In the genomic region with DNA sequence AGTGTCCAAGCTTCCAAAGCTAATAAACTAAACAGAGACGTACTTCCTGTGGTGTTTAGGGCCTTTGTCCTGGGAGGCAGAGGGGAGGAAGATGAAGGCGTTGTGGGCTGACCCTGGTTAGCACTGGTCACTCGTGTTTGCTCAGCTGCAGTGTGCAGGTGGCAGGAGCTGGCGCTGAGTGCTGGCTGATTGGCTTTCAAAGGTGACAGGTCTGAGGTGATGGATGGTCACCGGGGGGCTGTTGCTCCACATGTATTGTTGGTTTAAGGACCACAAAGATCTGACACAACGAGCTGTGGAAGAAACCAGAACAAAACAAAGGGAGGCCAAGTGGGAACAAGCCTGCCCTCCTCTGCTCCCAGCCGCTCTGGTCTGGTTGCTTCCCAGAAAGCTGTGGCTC, we compare ENCODE assay signal across 15 mouse cellular contexts.
DNase-seq lines count a peak whose midpoint lies in the region; ATAC-seq lines count a peak whose summit lies in the region.
"Had no signal": no experiment of that assay in that cellular context is flagged by ENCODE, and none has a peak within 500 bp of the region (broad histone marks: within the 10 kb centered on the region; RNA-seq: fewer than 3 reads in every experiment).

No protein-coding gene starts in this region.

- no peak overlapping the region for H3K4me3 ChIP-seq in hindbrain, embryonic 11.5 days (ENCODE audit: low read depth, low read length)
- H3K4me3 ChIP-seq in hindbrain, embryonic 16.5 days (ENCODE audit: low read length): no peak overlapping the region
- H3K4me3 ChIP-seq in embryonic facial prominence, embryonic 10.5 days: no peak overlapping the region
- H3K4me3 ChIP-seq: embryonic facial prominence, embryonic 15.5 days; limb, embryonic 13.5 days; lung, embryonic 15.5 days had no signal

- no peak overlapping the region for H3K27ac ChIP-seq in hindbrain, embryonic 11.5 days (ENCODE audit: low read depth, low read length)
- no peak overlapping the region for H3K27ac ChIP-seq in hindbrain, embryonic 16.5 days (ENCODE audit: low read depth, low read length)
- H3K27ac ChIP-seq in embryonic facial prominence, embryonic 10.5 days (replicated peaks): peak overlapping the region; percentile 67
- H3K27ac ChIP-seq: embryonic facial prominence, embryonic 15.5 days; limb, embryonic 13.5 days; lung, embryonic 15.5 days had no signal

- no peaks in the 10 kb centered on the region for H3K36me3 ChIP-seq in hindbrain, embryonic 11.5 days (ENCODE audit: control insufficient read depth, insufficient read depth, low read length)
- no peaks in the 10 kb centered on the region for H3K36me3 ChIP-seq in hindbrain, embryonic 16.5 days (ENCODE audit: control insufficient read depth, insufficient read depth, low read length)
- no peaks in the 10 kb centered on the region for H3K36me3 ChIP-seq in embryonic facial prominence, embryonic 10.5 days (replicated peaks)
- H3K36me3 ChIP-seq: embryonic facial prominence, embryonic 15.5 days; limb, embryonic 13.5 days; lung, embryonic 15.5 days had no signal

- H3K27me3 ChIP-seq in hindbrain, embryonic 11.5 days (ENCODE audit: control insufficient read depth, insufficient read depth, low read length): no peaks in the 10 kb centered on the region
- no peaks in the 10 kb centered on the region for H3K27me3 ChIP-seq in hindbrain, embryonic 16.5 days (replicated peaks; ENCODE audit: control insufficient read depth, insufficient read depth, low read length)
- 0 out of 2 replicates have a peak, but pooled peaks cover 10% of the 10 kb centered on the region for H3K27me3 ChIP-seq in embryonic facial prominence, embryonic 10.5 days (replicated peaks; ENCODE audit: low read depth, poor library complexity, severe bottlenecking)
- H3K27me3 ChIP-seq: embryonic facial prominence, embryonic 15.5 days; limb, embryonic 13.5 days; lung, embryonic 15.5 days had no signal

- H3K4me2 ChIP-seq in hindbrain, embryonic 11.5 days (replicated peaks; ENCODE audit: low read depth, low read length): no peak overlapping the region
- no peak overlapping the region for H3K4me2 ChIP-seq in hindbrain, embryonic 16.5 days (ENCODE audit: low read length)
- H3K4me2 ChIP-seq: embryonic facial prominence, embryonic 15.5 days; limb, embryonic 13.5 days; lung, embryonic 15.5 days had no signal

- 6% methylated on average over 7 of the region's 7 CpGs for WGBS in hindbrain, embryonic 11.5 days
- WGBS in hindbrain, embryonic 16.5 days: 16% methylated on average over 7 of the region's 7 CpGs
- 21% methylated on average over 7 of the region's 7 CpGs for WGBS in embryonic facial prominence, embryonic 10.5 days

- no peaks in the 10 kb centered on the region for H3K9me3 ChIP-seq in hindbrain, embryonic 11.5 days (ENCODE audit: control insufficient read depth, low read length)
- H3K9me3 ChIP-seq in hindbrain, embryonic 16.5 days (ENCODE audit: control insufficient read depth, low read length): no peaks in the 10 kb centered on the region
- H3K9me3 ChIP-seq in embryonic facial prominence, embryonic 10.5 days: no peaks in the 10 kb centered on the region
- H3K9me3 ChIP-seq: embryonic facial prominence, embryonic 15.5 days; limb, embryonic 13.5 days; lung, embryonic 15.5 days had no signal

- H3K9ac ChIP-seq in hindbrain, embryonic 11.5 days (ENCODE audit: low read depth, low read length): no peak overlapping the region
- H3K9ac ChIP-seq in hindbrain, embryonic 16.5 days (ENCODE audit: low read depth, low read length): no peak overlapping the region
- H3K9ac ChIP-seq: embryonic facial prominence, embryonic 15.5 days; limb, embryonic 13.5 days; lung, embryonic 15.5 days had no signal

- DNase-seq in hindbrain, embryonic 11.5 days (ENCODE audit: low spot score): peak; percentile 45
- DNase-seq in lung, postnatal 36 days: peak; percentile 18
- no peak for DNase-seq in lung, postnatal 4 days
- peak; percentile 56 for DNase-seq in embryonic facial prominence, embryonic 10.5 days (ENCODE audit: low spot score)
- DNase-seq in yolk sac, embryonic 10.5 days (ENCODE audit: low spot score): peak; percentile 7
- DNase-seq in T-cell, adult 2 months (ENCODE audit: low spot score): no peak
- DNase-seq: adrenal gland, adult 2 months; heart, postnatal 4 days; kidney, adult 18-20 months; layer of hippocampus, postnatal 36 days had no signal

- H3K4me1 ChIP-seq in hindbrain, embryonic 11.5 days (replicated peaks; ENCODE audit: control insufficient read depth, insufficient read depth, low read length): 0 out of 2 replicates have a peak, but pooled peaks cover 2% of the 10 kb centered on the region
- no peaks in the 10 kb centered on the region for H3K4me1 ChIP-seq in hindbrain, embryonic 16.5 days (ENCODE audit: control insufficient read depth, insufficient read depth, low read depth, low read length)
- peaks cover 15% of the 10 kb centered on the region for H3K4me1 ChIP-seq in embryonic facial prominence, embryonic 10.5 days
- H3K4me1 ChIP-seq: embryonic facial prominence, embryonic 15.5 days; lung, embryonic 15.5 days had no signal

- ATAC-seq in hindbrain, embryonic 11.5 days (ENCODE audit: low FRiP score): no peak
- no peak for ATAC-seq in hindbrain, embryonic 16.5 days
- ATAC-seq: CD4-positive, CD25-positive, alpha-beta regulatory T cell, adult 4 months had no signal

Comparison
In these comparisons a context has a peak if more than half of its experiments do, and no peak if none do; other contexts are left out.
1. DNase-seq: peak in hindbrain, embryonic 11.5 days (single experiment), lung, postnatal 36 days (single experiment), embryonic facial prominence, embryonic 10.5 days (single experiment) and yolk sac, embryonic 10.5 days (single experiment); none in lung, postnatal 4 days (0 of 2) and T-cell, adult 2 months (single experiment).